Mouse (Mus musculus) thymus, postnatal 0 days (tissue): ENCODE data around the gene Olfr976. TPM values are rescaled to one million over a fixed set of nuclear protein-coding genes. Genes with fewer than 3 reads are reported as not detected.
"Not testable (repeated sequence)": the region's sequence is repeated elsewhere in the genome, so short reads cannot be mapped to it uniquely, and the experiment has no call there.

Source experiments
- DNase-seq: peaks from one replicate; pipeline ENCODE4 v3.0.0-alpha.2; 2015; ENCODE audit warnings: low spot score
- polyA plus RNA-seq: library from polyadenylated mRNA; unstranded; fragments of >200 nt; fragmentation: Nextera tagmentation; extraction: Ambion mirVana; gene quantifications from 2 replicates; pipeline ENCODE4 v1.2.1, GENCODE M21; 2015

Gene Olfr976
- not detected in 2 replicates for polyA plus RNA-seq

- DNase-seq, result not testable (repeated sequence)
Observed at GRCm38 (mm10) chr9:39961033-39961432, at the start of gene Olfr976. Olfr976 (minus strand) TSS chr9:39961133.

GRCm38 (mm10) chr9:40009482-40009881 is 48.5 kb upstream of the Olfr976 start, which contains the start of gene Olfr980:
Olfr980 (minus strand) TSS chr9:40009582.
- no peak for DNase-seq

GRCm38 (mm10) chr9:40003365-40003764 is 42.4 kb upstream of the Olfr976 start, which contains the start of gene Olfr979:
Olfr979 (minus strand) TSS chr9:40003465.
- no peak for DNase-seq

GRCm38 (mm10) chr9:39991813-39992212 is 30.9 kb upstream of the Olfr976 start, which contains the start of gene Olfr978:
Olfr978 (plus strand) TSS chr9:39992113.
- DNase-seq, result no peak

- not testable (repeated sequence) for DNase-seq
Observed at GRCm38 (mm10) chr9:39976581-39977145, 15.7 kb upstream of the Olfr976 start.

GRCm38 (mm10) chr9:39951946-39952345 is 9.0 kb downstream of the Olfr976 start, which contains the start of gene Olfr975:
Olfr975 (minus strand) TSS chr9:39952046.
- no peak for DNase-seq

GRCm38 (mm10) chr9:39937201-39937600 is 23.7 kb downstream of the Olfr976 start, which contains the start of gene Olfr974:
Olfr974 (plus strand) TSS chr9:39937501.
- DNase-seq, result no peak

GRCm38 (mm10) chr9:39928837-39929236 is 32.1 kb downstream of the Olfr976 start:
- DNase-seq, result not testable (repeated sequence)

GRCm38 (mm10) chr9:39927975-39928836 is 32.7 kb downstream of the Olfr976 start:
- DNase-seq, result not testable (repeated sequence)

- no peak for DNase-seq
Observed at GRCm38 (mm10) chr9:39909939-39910338, 51.0 kb downstream of the Olfr976 start.

GRCm38 (mm10) chr9:39907036-39907435 is 53.9 kb downstream of the Olfr976 start, which contains the start of gene Olfr229:
Olfr229 (plus strand) TSS chr9:39907336.
- DNase-seq, result no peak

- DNase-seq, result no peak
Observed at GRCm38 (mm10) chr9:39905106-39905505, 55.8 kb downstream of the Olfr976 start.

Other genes with a start within 250 kb of the Olfr976 start
- not detected in 2 replicates for gene Olfr965, start 249.8 kb downstream of the Olfr976 start, polyA plus RNA-seq
- gene Olfr150, start 230.2 kb downstream of the Olfr976 start, polyA plus RNA-seq, result not detected in 2 replicates
- gene Olfr967, start 214.9 kb downstream of the Olfr976 start, polyA plus RNA-seq, result not detected in 2 replicates
- not detected in 2 replicates for gene Olfr968, start 177.9 kb downstream of the Olfr976 start, polyA plus RNA-seq
- gene Olfr969, start 170.2 kb downstream of the Olfr976 start, polyA plus RNA-seq, result not detected in 2 replicates
- gene Olfr970, start 152.3 kb downstream of the Olfr976 start, polyA plus RNA-seq, result not detected in 2 replicates
- not detected in 2 replicates for gene Olfr971, start 124.3 kb downstream of the Olfr976 start, polyA plus RNA-seq
- not detected in 2 replicates for gene Olfr972, start 94.7 kb downstream of the Olfr976 start, polyA plus RNA-seq
- not detected in 2 replicates for gene Olfr229, start 53.8 kb downstream of the Olfr976 start, polyA plus RNA-seq
- not detected in 2 replicates for gene Olfr974, start 23.6 kb downstream of the Olfr976 start, polyA plus RNA-seq
- gene Olfr975, start 9.1 kb downstream of the Olfr976 start, polyA plus RNA-seq, result not detected in 2 replicates
- not detected in 2 replicates for gene Olfr978, start 31.0 kb upstream of the Olfr976 start, polyA plus RNA-seq
- gene Olfr979, start 42.3 kb upstream of the Olfr976 start, polyA plus RNA-seq, result not detected in 2 replicates
- not detected in 2 replicates for gene Olfr980, start 48.4 kb upstream of the Olfr976 start, polyA plus RNA-seq
- gene Olfr981, start 60.3 kb upstream of the Olfr976 start, polyA plus RNA-seq, result not detected in 2 replicates
- gene Olfr982, start 112.7 kb upstream of the Olfr976 start, polyA plus RNA-seq, result not detected in 2 replicates
- not detected in 2 replicates for gene Olfr983, start 132.5 kb upstream of the Olfr976 start, polyA plus RNA-seq
- not detected in 2 replicates for gene Olfr984, start 153.1 kb upstream of the Olfr976 start, polyA plus RNA-seq
- not detected in 2 replicates for gene Olfr985, start 169.1 kb upstream of the Olfr976 start, polyA plus RNA-seq
- gene Tmem225, start 187.0 kb upstream of the Olfr976 start, polyA plus RNA-seq, result not detected in 2 replicates
- not detected in 2 replicates for gene Olfr986, start 219.8 kb upstream of the Olfr976 start, polyA plus RNA-seq
- gene Zfp202, start 231.2 kb upstream of the Olfr976 start, polyA plus RNA-seq, result 1.3 and 1.6 TPM in 2 replicates